Mouse (Mus musculus): ENCODE data around the gene Lrrfip2.
A peak's percentile ranks its signal among the peaks of the same experiment; 100 is the strongest.

The Lrrfip2 gene

DNA sequence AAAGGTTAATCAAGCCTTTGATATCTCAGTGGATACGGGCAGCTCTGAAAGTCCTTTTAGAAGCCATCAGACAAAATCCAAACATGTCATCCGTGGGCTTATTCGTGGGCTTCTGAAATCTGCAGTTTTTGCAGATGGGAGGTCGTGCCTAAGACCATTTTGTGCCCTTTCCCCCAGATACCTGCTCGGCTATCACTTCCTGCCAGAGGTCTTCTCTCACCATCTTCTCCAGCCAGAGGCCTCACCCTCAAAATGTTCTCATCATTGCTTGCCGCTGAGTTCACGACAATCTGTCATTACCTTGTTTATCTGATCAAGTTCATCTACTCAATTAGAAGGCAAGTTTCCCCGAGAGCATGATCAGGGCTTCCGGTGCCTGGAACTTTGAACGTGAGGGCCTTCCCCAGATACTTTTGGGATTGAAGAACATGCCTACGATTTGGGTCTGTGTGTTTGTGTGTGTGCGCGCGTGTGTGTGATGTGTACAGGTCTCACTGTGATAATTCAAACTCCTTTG is at the start of gene Lrrfip2:
Lrrfip2 (plus strand) TSS at position 467 of the 517 bp plus-strand sequence.
- DNase-seq = no peak

GRCm38 (mm10) chr9:111070546-111070961 is 46.8 kb upstream of the Lrrfip2 start:
- peak; percentile 89 for DNase-seq

- DNase-seq = peak; percentile 88
Observed at GRCm38 (mm10) chr9:111072175-111072574, 45.2 kb upstream of the Lrrfip2 start.

DNA sequence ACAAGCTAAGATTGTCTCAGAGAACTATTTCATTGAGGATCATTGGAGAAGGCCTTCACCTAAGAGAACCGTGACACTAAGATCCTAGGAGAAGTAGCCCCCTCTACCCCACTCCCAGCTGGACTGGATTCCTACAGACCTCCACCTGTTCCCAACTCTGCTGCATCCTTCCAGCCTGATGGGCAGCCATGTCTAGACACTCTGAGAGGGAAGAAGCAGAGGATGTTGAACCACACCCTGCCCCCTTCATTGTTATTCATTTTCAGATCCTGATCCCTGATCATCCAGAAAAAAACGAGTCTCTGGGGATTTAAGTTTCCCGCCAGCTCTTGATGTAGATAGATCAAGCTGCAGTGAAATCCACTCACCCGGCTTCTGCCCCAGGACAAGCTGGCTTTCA is 44.4 kb upstream of the Lrrfip2 start:
- DNase-seq = no peak

GRCm38 (mm10) chr9:111077745-111078144 is 39.6 kb upstream of the Lrrfip2 start:
- DNase-seq = no peak

GRCm38 (mm10) chr9:111080801-111081200 is 36.6 kb upstream of the Lrrfip2 start:
- no peak for DNase-seq

DNA sequence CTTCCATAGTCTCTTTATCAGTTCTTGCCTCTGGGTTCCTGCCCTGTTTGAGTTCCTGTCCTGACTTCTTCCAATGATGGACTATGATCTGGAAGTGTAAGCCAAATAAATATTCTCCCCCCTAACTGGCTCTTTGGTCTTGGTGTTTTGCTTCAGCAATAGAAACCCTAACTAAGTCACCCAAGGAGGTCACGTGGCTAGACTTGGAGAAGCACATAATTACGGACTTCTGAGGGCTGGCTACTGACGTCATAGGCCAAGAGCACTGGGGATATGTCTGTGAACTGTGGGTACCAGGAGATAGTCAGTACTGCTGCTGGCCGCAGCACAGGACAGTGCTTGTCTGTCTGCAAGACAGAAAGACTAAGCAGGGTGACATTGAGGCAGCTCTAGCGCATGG is 35.6 kb upstream of the Lrrfip2 start:
- DNase-seq = no peak

DNA sequence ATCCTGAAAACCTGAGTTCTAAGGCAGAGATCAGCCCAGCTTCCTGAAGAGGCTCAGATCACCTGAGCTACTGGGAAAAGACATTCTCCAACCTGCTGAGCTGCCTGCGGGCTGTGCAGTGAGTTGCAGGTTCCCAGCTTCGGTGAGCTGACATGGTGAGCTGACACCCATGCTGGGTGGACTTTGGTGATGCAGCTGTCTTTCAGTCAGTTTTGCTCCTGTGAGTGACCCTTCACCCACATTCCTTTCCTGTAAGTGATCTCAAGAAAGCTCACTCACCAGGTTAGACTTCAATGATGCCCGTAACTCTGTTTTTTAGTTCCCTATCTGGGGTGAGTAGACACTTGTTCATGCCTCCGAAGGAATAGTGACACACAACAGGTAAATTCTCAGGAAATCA is 32.1 kb upstream of the Lrrfip2 start:
- no peak for DNase-seq

GRCm38 (mm10) chr9:111086137-111086536 is 31.3 kb upstream of the Lrrfip2 start:
- DNase-seq = peak; percentile 64

- DNase-seq = no peak
Observed at GRCm38 (mm10) chr9:111086995-111087606, 30.3 kb upstream of the Lrrfip2 start.

- DNase-seq = no peak
Observed at GRCm38 (mm10) chr9:111087960-111088359, 29.4 kb upstream of the Lrrfip2 start.

DNA sequence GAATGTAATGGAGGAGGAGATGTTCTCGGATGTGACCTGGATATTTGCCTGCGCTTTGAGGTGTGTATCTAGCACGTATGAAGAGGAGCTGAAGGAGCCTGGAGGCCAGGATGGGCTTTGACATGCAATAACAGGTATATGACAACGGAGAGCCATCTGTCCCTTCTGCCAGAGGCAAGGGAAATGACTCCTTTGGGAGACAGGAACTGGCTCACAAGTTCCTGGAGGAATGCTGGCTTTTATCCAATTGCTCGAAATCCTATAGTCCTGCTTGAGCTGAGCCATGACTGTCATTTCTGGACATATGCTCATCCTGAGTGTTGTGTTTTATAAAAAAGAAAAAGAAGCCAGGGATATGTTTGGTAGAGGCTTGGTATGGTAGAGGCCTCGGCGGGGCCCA is 28.5 kb upstream of the Lrrfip2 start:
- no peak for DNase-seq

DNA sequence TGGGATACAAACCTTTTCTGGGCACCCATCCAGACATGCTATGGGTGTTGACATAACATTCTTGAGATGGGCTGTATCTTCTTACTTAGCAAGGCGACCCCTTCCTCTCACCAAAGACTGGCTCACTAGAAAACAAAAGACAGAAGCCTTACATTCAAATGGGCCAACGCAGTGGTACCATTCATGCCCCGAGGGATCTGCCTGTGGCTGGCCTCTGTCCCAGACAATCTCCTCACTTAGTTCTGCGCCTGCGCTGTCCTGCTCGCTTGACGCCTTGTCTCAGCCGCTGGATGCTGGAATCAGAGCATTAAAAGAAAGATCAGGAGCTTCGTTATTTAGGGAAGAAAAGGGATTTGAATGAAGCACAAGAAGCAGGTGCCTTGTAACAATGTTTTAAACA is 24.7 kb upstream of the Lrrfip2 start:
- DNase-seq = no peak

DNA sequence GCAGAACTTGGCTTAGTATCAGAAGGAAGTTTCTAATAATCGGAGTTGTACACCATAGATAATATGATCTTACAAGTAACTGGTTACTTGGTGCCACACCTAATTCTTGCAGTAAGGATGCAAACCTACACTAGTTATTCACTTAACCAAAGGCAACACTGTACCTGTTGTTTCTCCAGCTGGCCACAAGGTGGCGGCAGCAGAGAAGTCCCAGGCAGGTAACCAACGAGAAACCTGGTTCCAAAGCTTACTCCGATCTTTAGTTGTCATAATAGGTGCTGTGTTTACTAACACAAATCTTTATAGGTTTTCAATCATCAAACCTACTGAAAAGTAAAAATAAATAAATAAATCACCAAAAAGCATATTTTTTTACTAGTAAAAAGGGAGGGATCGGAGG is 24.3 kb upstream of the Lrrfip2 start:
- DNase-seq = peak; percentile 84

DNA sequence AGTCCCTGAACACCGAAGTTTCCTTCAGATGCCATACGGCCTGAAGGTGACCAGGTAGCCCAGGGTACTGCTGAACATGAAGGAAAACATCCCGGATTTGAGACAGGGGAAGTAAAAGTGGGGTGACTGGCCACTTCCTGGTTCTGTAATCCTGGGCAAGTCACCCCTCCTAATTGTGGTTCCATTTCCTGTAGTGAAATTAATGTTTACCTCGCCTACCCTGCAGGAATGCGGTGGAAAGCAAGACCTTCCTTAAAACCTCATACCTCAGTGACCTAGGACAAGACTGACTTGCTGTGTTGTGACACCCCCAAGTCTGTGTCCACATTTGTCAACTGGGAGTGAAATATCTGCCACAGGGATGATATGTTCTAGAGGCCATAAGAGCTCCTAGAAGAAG is 22.8 kb upstream of the Lrrfip2 start:
- peak; percentile 34 for DNase-seq

GRCm38 (mm10) chr9:111095710-111096109 is 21.7 kb upstream of the Lrrfip2 start:
- no peak for DNase-seq

- DNase-seq = no peak
Observed at GRCm38 (mm10) chr9:111096419-111097326, 20.7 kb upstream of the Lrrfip2 start.

DNA sequence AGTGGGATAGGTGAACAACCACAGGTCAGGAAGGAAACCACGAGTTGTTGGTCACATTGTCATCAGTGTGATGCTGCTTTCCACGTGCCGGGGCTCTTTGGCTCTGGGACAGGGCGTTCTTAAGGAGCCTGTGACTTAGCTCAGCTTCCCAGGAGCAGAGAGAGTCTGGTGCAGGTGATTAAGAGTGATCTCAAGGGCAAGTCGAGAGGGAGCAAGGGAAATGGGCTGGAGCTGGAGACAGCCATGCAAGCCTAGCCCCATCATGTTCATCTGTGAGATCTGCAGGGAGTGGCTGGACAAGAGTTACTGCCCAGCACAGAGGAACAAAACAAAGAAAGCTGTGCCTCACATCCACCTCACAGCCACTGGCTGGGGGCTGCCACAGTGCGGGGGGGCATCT is 19.8 kb upstream of the Lrrfip2 start:
- peak; percentile 49 for DNase-seq

DNA sequence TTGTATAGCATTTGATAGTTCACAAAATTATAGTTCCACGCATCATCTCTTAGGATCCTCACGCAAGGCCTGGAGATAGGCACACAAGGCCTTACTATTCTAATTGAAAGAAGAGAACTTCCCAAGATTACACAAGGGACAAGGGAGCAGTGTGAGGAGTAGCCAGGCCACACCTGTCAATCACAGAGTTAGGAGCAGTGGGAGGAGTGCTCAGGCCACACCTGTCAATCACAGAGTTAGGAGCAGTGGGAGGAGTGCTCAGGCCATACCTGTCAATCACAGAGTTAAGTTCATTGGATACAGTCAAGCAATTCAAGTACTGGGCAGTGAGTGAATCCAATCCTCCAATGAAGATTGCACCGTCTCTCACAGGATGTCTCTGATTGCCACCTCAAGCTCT is 17.0 kb upstream of the Lrrfip2 start:
- DNase-seq = no peak

DNA sequence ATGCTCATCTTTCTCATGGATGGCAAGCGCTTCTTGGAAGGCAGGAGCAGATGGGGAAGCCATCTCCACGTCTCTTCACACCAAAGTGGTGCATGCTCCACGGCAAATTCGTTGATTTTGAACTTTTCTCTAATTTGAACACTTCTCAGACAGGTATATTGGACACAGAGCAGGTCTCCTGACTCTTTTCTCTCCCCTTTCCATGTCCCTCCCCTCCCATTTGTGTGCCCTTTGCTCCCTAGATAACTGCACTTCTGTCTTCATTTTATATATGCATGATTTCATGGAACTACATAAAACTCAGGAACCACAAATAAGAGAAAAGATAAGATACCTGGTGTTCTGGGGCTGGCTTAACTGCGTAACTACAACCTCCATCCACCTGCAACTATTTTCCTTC is 14.1 kb upstream of the Lrrfip2 start:
- DNase-seq = no peak

DNA sequence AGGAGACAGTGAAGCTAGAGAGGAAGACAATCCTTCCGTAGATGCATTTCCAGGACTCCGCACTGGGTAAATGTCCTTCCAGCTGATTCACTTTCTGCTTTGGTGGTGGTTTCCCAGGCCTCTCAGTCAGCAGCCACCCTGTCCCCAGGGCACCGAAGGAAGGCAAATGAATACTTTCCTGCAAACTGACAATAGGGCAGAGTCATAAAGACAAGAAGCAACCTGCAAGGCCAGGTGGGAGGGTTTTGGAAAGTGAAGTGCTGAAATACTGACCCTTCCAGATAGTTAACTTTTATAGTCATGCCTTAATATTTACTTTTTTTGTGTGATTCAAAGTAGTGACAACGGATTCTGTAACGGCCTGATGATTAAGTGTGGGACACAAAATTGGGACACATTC is 13.5 kb upstream of the Lrrfip2 start:
- DNase-seq = no peak

DNA sequence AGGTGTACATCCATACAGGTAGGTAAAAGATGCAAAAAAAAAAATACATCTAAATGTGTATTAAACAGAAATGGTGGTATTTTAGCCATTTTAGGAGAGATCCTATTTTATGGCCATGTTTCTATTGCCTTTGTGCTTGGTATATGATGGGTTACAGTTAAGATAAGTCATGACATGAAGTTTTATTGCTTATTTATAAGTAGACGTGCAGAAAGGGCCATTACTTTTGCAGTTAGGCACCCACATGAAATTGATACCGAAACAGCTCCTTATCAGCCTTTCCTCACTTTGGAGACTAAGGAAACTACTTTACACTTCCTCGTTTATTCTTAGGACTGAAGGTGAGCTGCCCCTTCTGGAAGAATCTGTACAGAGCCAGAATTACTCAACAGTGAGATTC is 9.5 kb upstream of the Lrrfip2 start:
- DNase-seq = no peak

- peak; percentile 87 for DNase-seq
Observed at GRCm38 (mm10) chr9:111117794-111118251, 431 bp downstream of the Lrrfip2 start.
